Mouse (Mus musculus) liver, embryonic 13.5 days (tissue): ENCODE results near the gene Fgr. TPM values are rescaled to one million over a fixed set of nuclear protein-coding genes. Genes with fewer than 3 reads are reported as not detected.

Experiments used
- ATAC-seq: fragments of 200-750 bp; cut with Nextera tagmentation; 2 replicates; pipeline ENCODE4 v1.8.0; 2017; ENCODE audit warnings: low read depth, mild to moderate bottlenecking, moderate number of reproducible peaks, moderate library complexity
- DNase-seq: peaks from one replicate; pipeline ENCODE4 v3.0.0; 2022
- H3K27ac ChIP-seq: fragments of 300-500 bp; sonication (generic); 2 replicates; pipeline ENCODE4 v1.5.1; 2015; ENCODE audit warnings: moderate library complexity, mild to moderate bottlenecking, inconsistent platforms
- H3K27me3 ChIP-seq: fragments of 300-500 bp; sonication (generic); 2 replicates; pipeline ENCODE4 v1.6.1; 2015; ENCODE audit warnings: mild to moderate bottlenecking, inconsistent platforms
- H3K36me3 ChIP-seq: fragments of 300-500 bp; sonication (generic); 2 replicates; pipeline ENCODE4 v1.6.1; 2015; ENCODE audit warnings: mild to moderate bottlenecking, inconsistent platforms
- H3K4me1 ChIP-seq: fragments of 300-500 bp; sonication (generic); replicated peaks from 2 replicates; pipeline ENCODE4 v1.6.1; 2015; ENCODE audit warnings: inconsistent platforms
- H3K4me2 ChIP-seq: fragments of 300-500 bp; sonication (generic); 2 replicates; pipeline ENCODE4 v1.6.1; 2015; ENCODE audit warnings: inconsistent platforms, mild to moderate bottlenecking, moderate library complexity
- H3K4me3 ChIP-seq: fragments of 300-500 bp; sonication (generic); replicated peaks from 2 replicates; pipeline ENCODE4 v1.5.1; 2015; ENCODE audit warnings: mild to moderate bottlenecking, inconsistent platforms
- H3K9ac ChIP-seq: fragments of 300-500 bp; sonication (generic); 2 replicates; pipeline ENCODE4 v1.6.1; 2015; ENCODE audit warnings: mild to moderate bottlenecking, inconsistent platforms
- H3K9me3 ChIP-seq: fragments of 300-500 bp; sonication (generic); replicated peaks from 2 replicates; pipeline ENCODE4 v1.6.1; 2016; ENCODE audit warnings: inconsistent platforms
- WGBS: fragments of 180-500 bp; shearing (Covaris S2); methylation state at CpG from one replicate; pipeline ENCODE4 v1.1.7; 2015; ENCODE audit not compliant: insufficient replicate concordance; 5-methylcytosine and 5-hydroxymethylcytosine counted together
- polyA plus RNA-seq: library from polyadenylated mRNA; unstranded; fragments of >200 nt; fragmentation: Nextera tagmentation; extraction: Ambion mirVana; gene quantifications from 2 replicates; pipeline ENCODE4 v1.2.1, GENCODE M21; 2015

Gene Fgr
- polyA plus RNA-seq, 1 experiment from 2014 or later: 0.47 TPM

DNA sequence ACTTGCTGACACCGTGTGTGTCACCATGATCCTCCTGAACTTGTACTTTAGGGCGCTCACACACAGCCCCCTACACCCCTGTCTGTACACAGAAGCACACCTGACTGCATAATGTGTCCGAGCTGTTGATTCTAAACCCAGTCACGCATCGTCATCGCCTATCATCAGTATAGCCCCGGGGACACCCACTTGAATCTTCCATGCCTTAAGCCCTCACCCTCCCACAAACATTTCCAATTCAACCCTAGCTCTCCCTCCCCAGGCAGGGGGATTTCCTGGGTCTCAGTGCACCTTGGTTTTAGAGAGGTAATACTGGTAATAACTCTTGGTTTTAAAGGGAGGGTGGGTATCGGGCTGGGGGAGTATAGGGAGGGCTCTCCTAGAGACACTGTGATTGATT is 709 bp upstream of the Fgr start:
- ATAC-seq: no peak

DNA sequence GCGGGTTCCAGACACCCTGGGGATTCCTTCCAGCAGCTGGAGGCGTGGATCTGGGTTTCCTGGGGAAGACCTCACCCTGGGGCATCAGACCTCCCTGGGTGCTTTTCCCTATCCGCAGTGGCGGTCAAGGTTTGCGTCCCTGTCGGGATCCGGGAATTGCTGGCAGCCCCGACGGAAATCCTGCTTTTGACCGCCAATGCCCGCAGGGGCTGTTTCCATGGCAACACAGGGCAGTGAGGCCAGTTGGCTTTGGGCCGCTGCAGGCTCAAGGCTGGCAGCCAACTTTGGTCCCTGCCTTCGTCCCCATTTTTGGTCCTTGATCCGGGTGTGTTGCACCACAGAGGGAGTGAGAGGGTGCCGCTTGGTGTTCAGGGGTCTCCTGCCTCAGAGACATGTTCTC is 1.0 kb downstream of the Fgr start:
- H3K36me3 ChIP-seq: no peaks in the 10 kb centered on the region
- no peaks in the 10 kb centered on the region for H3K9me3 ChIP-seq
- DNase-seq: no peak
- no peak overlapping the region for H3K9ac ChIP-seq
- H3K4me3 ChIP-seq: peak overlapping the region; percentile 29
- peak overlapping the region; percentile 18; the same call in 1 of the 2 replicates for H3K27ac ChIP-seq
- 5% methylated on average over 15 of the region's 15 CpGs for WGBS
- H3K27me3 ChIP-seq: peaks cover 71% of the 10 kb centered on the region
- ATAC-seq: no peak
- H3K4me2 ChIP-seq: peak overlapping the region; percentile 55
- H3K4me1 ChIP-seq: peaks cover 22% of the 10 kb centered on the region

More for the DNA sequence above, 709 bp upstream of the Fgr start:
- Histone ChIP-seq H3K36me3 (no peaks in the 10 kb centered on the region), H3K9me3 (no peaks in the 10 kb centered on the region), H3K9ac (no peak overlapping the region), H3K4me1 (peaks cover 28% of the 10 kb centered on the region), H3K4me3 (no peak overlapping the region), H3K4me2 (no peak overlapping the region), H3K27me3 (peaks cover 65% of the 10 kb centered on the region), H3K27ac (no peak overlapping the region)
- DNase-seq: no peak
- WGBS: 44% methylated on average over 8 of the region's 8 CpGs

DNA sequence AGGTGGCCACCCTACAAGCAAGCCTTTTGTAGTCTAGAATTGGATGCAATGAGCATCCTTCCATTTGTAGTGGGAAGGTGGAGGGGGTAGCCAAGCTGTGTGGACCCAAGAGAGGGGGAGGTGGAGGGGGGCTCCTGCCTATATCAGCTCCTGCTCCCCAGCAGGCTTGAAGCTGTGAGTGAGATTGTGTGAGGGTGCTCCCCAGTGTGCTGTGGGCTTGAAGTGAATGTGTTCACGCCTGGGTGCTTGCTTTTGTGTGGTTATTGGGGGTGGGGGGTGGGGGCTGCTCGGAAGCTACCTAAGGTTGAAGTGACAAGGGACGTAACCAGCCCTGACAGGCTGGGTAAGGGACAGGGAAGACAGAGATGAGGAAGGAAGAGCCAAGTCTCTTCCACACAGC is 1.9 kb downstream of the Fgr start:
- WGBS: 23% methylated on average over 3 of the region's 3 CpGs
- no peak overlapping the region for H3K27ac ChIP-seq
- H3K9me3 ChIP-seq: no peaks in the 10 kb centered on the region
- no peak overlapping the region for H3K9ac ChIP-seq
- no peaks in the 10 kb centered on the region for H3K36me3 ChIP-seq
- H3K4me2 ChIP-seq: no peak overlapping the region
- H3K4me1 ChIP-seq: peaks cover 22% of the 10 kb centered on the region
- H3K27me3 ChIP-seq: peaks cover 71% of the 10 kb centered on the region
- no peak overlapping the region for H3K4me3 ChIP-seq
- DNase-seq: no peak
- ATAC-seq: no peak

DNA sequence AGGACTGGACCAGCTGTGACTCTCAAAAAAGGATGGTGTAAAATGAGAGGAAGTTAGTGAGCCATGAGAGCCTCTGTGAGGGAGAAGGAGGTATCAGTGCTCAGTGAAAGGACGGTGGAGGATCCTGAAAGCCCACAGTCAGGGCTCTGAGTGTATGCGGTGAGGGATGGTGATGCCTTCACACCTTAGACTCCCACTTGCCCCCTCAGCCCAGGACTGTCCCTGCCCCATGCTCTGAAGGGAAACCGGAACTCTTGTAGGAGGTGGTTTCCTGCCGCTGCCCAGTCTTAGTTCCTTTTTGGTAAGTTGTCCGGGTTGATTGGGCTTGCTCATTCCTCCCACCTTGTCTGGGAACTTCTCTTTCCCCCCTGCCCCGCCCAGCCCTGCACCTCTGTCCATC is 2.8 kb downstream of the Fgr start:
- 13% methylated on average over 6 of the region's 6 CpGs for WGBS
- no peak for DNase-seq
- no peak overlapping the region for H3K27ac ChIP-seq
- H3K9me3 ChIP-seq: no peaks in the 10 kb centered on the region
- H3K9ac ChIP-seq: no peak overlapping the region
- ATAC-seq: no peak
- no peaks in the 10 kb centered on the region for H3K36me3 ChIP-seq
- peaks cover 67% of the 10 kb centered on the region for H3K27me3 ChIP-seq
- H3K4me1 ChIP-seq: peaks cover 22% of the 10 kb centered on the region
- H3K4me3 ChIP-seq: no peak overlapping the region
- no peak overlapping the region for H3K4me2 ChIP-seq

DNA sequence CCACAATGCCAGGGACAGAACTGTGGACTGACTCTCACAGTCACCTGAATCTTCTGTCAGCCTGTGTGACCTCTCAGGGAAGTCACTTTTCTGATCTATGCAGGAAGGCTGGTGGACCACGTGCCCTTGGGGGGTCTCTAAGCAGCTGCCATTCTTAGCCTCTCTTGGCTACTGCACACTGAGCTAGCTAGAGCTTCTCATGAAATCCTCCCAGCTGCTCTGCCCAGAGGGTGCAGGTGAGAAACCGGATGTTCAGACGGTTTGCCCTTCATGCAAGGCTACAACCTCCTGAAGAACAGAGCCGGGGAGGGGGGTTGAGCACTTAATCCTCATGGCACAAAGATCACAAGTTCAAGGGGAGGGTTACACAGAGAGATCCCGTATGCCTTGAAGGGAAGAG is 3.7 kb downstream of the Fgr start:
- Histone ChIP-seq H3K36me3 (no peaks in the 10 kb centered on the region), H3K27me3 (peaks cover 58% of the 10 kb centered on the region), H3K4me2 (no peak overlapping the region), H3K9me3 (no peaks in the 10 kb centered on the region), H3K27ac (no peak overlapping the region), H3K4me1 (peaks cover 22% of the 10 kb centered on the region), H3K4me3 (no peak overlapping the region), H3K9ac (no peak overlapping the region)
- DNase-seq: no peak
- 32% methylated on average over 5 of the region's 5 CpGs for WGBS
- no peak for ATAC-seq

DNA sequence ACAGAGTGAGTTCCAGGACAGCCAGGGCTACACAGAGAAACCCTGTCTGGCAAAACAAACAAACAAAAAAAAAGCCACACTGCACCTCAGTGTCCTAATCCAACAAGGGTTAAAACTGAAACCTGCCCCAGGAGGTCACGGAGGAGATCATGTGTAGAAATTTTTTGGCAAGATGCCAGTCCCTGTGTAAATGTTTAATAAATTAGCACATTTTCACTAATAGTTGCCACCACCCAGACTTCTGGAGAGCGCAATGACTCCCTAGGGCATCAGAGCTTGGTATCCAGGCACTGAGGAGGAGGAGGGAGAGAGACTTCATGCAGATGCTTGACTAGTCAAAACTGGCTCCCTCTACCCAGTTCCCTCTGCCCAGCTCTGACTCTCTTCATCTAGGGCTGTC is 5.3 kb downstream of the Fgr start:
- Histone ChIP-seq H3K4me3 (no peak overlapping the region), H3K4me1 (peaks cover 19% of the 10 kb centered on the region), H3K9ac (no peak overlapping the region), H3K27ac (no peak overlapping the region), H3K9me3 (no peaks in the 10 kb centered on the region), H3K4me2 (no peak overlapping the region), H3K36me3 (no peaks in the 10 kb centered on the region), H3K27me3 (peaks cover 42% of the 10 kb centered on the region)
- DNase-seq (no peak), ATAC-seq (no peak)
- 58% methylated on average over 2 of the region's 2 CpGs for WGBS

DNA sequence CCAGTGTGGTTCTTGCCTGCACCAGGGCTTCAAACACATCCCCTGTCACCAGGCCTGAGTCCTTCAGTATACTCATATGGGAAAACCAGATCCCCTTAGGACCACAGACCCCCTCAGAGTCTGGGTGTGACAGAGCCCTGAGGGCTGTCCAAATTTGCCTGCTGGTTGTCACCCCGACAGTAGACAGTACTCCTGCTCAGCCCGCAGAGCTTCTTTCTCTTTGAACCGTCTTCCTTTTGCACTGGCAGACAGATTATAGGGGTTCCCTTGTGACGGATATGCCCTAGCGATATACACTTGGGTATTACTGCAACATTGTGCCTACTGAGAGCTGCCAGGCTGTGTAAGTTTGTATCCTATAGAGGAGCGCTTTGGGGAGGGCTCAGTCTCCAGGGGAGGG is 7.7 kb downstream of the Fgr start:
- no peaks in the 10 kb centered on the region for H3K9me3 ChIP-seq
- no peaks in the 10 kb centered on the region for H3K36me3 ChIP-seq
- H3K27me3 ChIP-seq: peaks cover 18% of the 10 kb centered on the region
- 72% methylated on average over 6 of the region's 6 CpGs for WGBS
- no peak overlapping the region for H3K4me2 ChIP-seq
- no peak overlapping the region for H3K9ac ChIP-seq
- DNase-seq (no peak), ATAC-seq (no peak)
- H3K27ac ChIP-seq: no peak overlapping the region
- peaks cover 11% of the 10 kb centered on the region for H3K4me1 ChIP-seq
- H3K4me3 ChIP-seq: no peak overlapping the region

- no peak for DNase-seq
- WGBS: 21% methylated on average over 6 of the region's 6 CpGs
- Histone ChIP-seq H3K9me3 (no peaks in the 10 kb centered on the region), H3K36me3 (no peaks in the 10 kb centered on the region), H3K4me3 (no peak overlapping the region), H3K4me2 (no peak overlapping the region), H3K27me3 (0 out of 2 replicates have a peak, but pooled peaks cover 6% of the 10 kb centered on the region), H3K4me1 (peaks cover 11% of the 10 kb centered on the region), H3K27ac (no peak overlapping the region), H3K9ac (no peak overlapping the region)
- ATAC-seq: peak; percentile 26; the same call in 1 of the 2 replicates
Measured at GRCm38 (mm10) chr4:132982999-132983398, 9.1 kb downstream of the Fgr start.

DNA sequence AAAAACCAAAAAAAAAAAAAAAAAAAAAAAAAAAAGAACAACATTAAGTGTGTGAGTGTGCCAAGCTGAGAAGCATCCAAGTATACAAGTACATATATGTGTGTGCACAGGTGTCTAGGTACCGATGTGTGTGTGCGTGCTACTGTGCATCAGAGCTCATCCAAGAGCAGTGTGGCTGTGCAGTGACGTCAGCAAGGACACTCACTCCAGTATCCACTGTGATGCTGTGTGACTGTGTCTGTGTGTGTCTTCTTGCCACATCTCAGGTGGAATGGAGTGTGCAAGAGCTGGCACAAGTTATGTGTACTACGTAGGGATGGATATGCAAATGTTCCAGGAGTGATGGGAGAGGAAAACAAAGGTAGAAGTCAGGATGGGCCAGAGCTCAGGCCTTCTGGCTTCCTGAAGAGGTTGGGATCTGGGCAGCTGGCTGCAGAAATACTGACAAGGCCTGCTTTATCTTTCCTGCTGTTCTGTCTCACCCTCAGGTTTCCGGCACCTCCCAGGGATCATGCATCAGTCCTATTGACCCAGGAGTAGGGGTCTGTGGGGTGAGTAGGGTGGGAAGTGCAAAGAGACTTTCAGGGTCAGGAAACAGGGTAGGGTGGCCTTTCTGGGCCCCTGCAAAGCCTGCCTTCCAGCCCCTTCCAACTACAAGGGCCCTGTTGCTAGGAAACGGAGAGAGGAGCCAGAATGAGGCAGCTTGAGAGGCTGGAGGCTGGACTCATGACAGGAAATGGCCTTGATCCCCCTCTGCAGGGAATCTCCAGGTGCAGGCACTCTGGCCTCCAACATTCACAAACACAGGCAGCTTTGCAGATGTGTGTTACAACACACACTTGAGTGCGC is 10.0 kb downstream of the Fgr start:
- no peak for ATAC-seq
- no peaks in the 10 kb centered on the region for H3K36me3 ChIP-seq
- no peak overlapping the region for H3K9ac ChIP-seq
- 63% methylated on average over 7 of the region's 7 CpGs for WGBS
- no peaks in the 10 kb centered on the region for H3K9me3 ChIP-seq
- H3K27ac ChIP-seq: no peak overlapping the region
- H3K27me3 ChIP-seq: 0 out of 2 replicates have a peak, but pooled peaks cover under 1% of the 10 kb centered on the region
- H3K4me1 ChIP-seq: peaks cover 11% of the 10 kb centered on the region
- H3K4me2 ChIP-seq: no peak overlapping the region
- H3K4me3 ChIP-seq: no peak overlapping the region
- no peak for DNase-seq

- Histone ChIP-seq H3K9me3 (no peaks in the 10 kb centered on the region), H3K27ac (no peak overlapping the region), H3K9ac (no peak overlapping the region), H3K36me3 (no peaks in the 10 kb centered on the region), H3K27me3 (no peaks in the 10 kb centered on the region), H3K4me1 (peaks cover 10% of the 10 kb centered on the region), H3K4me3 (no peak overlapping the region), H3K4me2 (no peak overlapping the region)
- WGBS: 64% methylated on average over 6 of the region's 6 CpGs
- DNase-seq (no peak), ATAC-seq (no peak)
Measured at GRCm38 (mm10) chr4:132988581-132989355, 14.9 kb downstream of the Fgr start.

GRCm38 (mm10) chr4:132993553-132993952 is 19.7 kb downstream of the Fgr start:
- H3K27me3 ChIP-seq: no peaks in the 10 kb centered on the region
- 47% methylated on average over 4 of the region's 4 CpGs for WGBS
- no peak for DNase-seq

More at GRCm38 (mm10) chr4:132993553-132993952, 19.7 kb downstream of the Fgr start:
- Histone ChIP-seq H3K4me1 (0 out of 2 replicates have a peak, but pooled peaks cover 4% of the 10 kb centered on the region), H3K4me3 (no peak overlapping the region), H3K27ac (no peak overlapping the region), H3K36me3 (no peaks in the 10 kb centered on the region), H3K9ac (no peak overlapping the region), H3K4me2 (no peak overlapping the region), H3K9me3 (no peaks in the 10 kb centered on the region)
- no peak for ATAC-seq
